ENCODE assay signal across 9 mouse cellular contexts in genomic region chrX:73229288-73229687, GRCm38 (mm10). TPM values are rescaled to one million over a fixed set of nuclear protein-coding genes. Genes with fewer than 3 reads are reported as not detected.
DNase-seq lines count a peak whose midpoint lies in the region; ATAC-seq and TF ChIP-seq lines count a peak whose summit lies in the region.
"Had no signal": no experiment of that assay in that cellular context is flagged by ENCODE, and none has a peak within 500 bp of the region (broad histone marks: within the 10 kb centered on the region; RNA-seq: fewer than 3 reads in every experiment).

No protein-coding gene starts in this region.

- H3K27me3 ChIP-seq in erythroblast, embryonic 14.5 days (ENCODE audit: control insufficient read depth), result peaks cover 14% of the 10 kb centered on the region
- no peaks in the 10 kb centered on the region for H3K27me3 ChIP-seq in testis, adult 2 months (ENCODE audit: control insufficient read depth, insufficient read depth, low read length)
- peaks cover 16% of the 10 kb centered on the region for H3K27me3 ChIP-seq in limb, embryonic 15.5 days
- H3K27me3 ChIP-seq in stomach, embryonic 16.5 days (ENCODE audit: control insufficient read depth, insufficient read depth, low read length), result no peaks in the 10 kb centered on the region

- 37% methylated on average over 3 of the region's 3 CpGs for WGBS in limb, embryonic 15.5 days
- WGBS in stomach, embryonic 16.5 days, result 25% methylated on average over 3 of the region's 3 CpGs

- no peak for DNase-seq in testis, postnatal 14 days (ENCODE audit: low spot score)
- DNase-seq in gastrocnemius, adult 18-20 months (ENCODE audit: low spot score), result no peak

- TF ChIP-seq POLR2A in testis, adult 2 months (IDR thresholded peaks at IDR 0.05; ENCODE audit: control insufficient read depth, low read depth, low read length), result no peak

- TF ChIP-seq CTCF in testis, adult 2 months (IDR thresholded peaks at IDR 0.05; ENCODE audit: control insufficient read depth, insufficient read depth, insufficient replicate concordance, low read depth, low read length), result no peak

- H3K36me3 ChIP-seq in erythroblast, embryonic 14.5 days (ENCODE audit: control insufficient read depth), result no peaks in the 10 kb centered on the region
- no peaks in the 10 kb centered on the region for H3K36me3 ChIP-seq in testis, adult 2 months (ENCODE audit: control insufficient read depth, insufficient read depth, low read length)
- no peaks in the 10 kb centered on the region for H3K36me3 ChIP-seq in limb, embryonic 15.5 days
- no peaks in the 10 kb centered on the region for H3K36me3 ChIP-seq in stomach, embryonic 16.5 days (ENCODE audit: control insufficient read depth, insufficient read depth, low read length)

- peaks cover 12% of the 10 kb centered on the region for H3K4me1 ChIP-seq in erythroblast, embryonic 14.5 days (ENCODE audit: control insufficient read depth)
- no peaks in the 10 kb centered on the region; the same call in 1 of the 2 replicates for H3K4me1 ChIP-seq in testis, adult 2 months (ENCODE audit: control insufficient read depth, insufficient read depth, low read length)
- no peaks in the 10 kb centered on the region; the same call in 1 of the 2 replicates for H3K4me1 ChIP-seq in limb, embryonic 15.5 days
- H3K4me1 ChIP-seq in stomach, embryonic 16.5 days (ENCODE audit: control insufficient read depth, insufficient read depth, low read length), result no peaks in the 10 kb centered on the region

- peak overlapping the region; percentile 71 for H3K4me3 ChIP-seq in erythroblast, embryonic 14.5 days (replicated peaks)
- H3K4me3 ChIP-seq in testis, adult 2 months (ENCODE audit: control insufficient read depth, low read depth, low read length), result peak overlapping the region; percentile 95
- H3K4me3 ChIP-seq in limb, embryonic 15.5 days, result peak overlapping the region; percentile 57
- peak overlapping the region; percentile 63 for H3K4me3 ChIP-seq in stomach, embryonic 16.5 days (replicated peaks; ENCODE audit: low read length)

- no peak for ATAC-seq in erythroblast, adult 5-6 weeks (replicated peaks; ENCODE audit: low FRiP score, poor library complexity, severe bottlenecking)
- no peak for ATAC-seq in limb, embryonic 15.5 days (ENCODE audit: insufficient number of reproducible peaks, low FRiP score, low TSS enrichment, low read depth)
- no peak for ATAC-seq in stomach, embryonic 16.5 days (ENCODE audit: insufficient read depth, low FRiP score)
- no peak for ATAC-seq in activated CD4-positive, CD25-positive, alpha-beta regulatory T cell, adult 4 months

- peaks cover 8% of the 10 kb centered on the region for H3K9me3 ChIP-seq in erythroblast, embryonic 14.5 days (ENCODE audit: control insufficient read depth, low read length)
- H3K9me3 ChIP-seq in limb, embryonic 15.5 days, result no peaks in the 10 kb centered on the region
- no peaks in the 10 kb centered on the region for H3K9me3 ChIP-seq in stomach, embryonic 16.5 days (replicated peaks; ENCODE audit: control insufficient read depth, low read length)

- H3K4me2 ChIP-seq in limb, embryonic 15.5 days, result peak overlapping the region; percentile 77
- peak overlapping the region; percentile 66 for H3K4me2 ChIP-seq in stomach, embryonic 16.5 days (ENCODE audit: low read depth, low read length)

- no peak overlapping the region for H3K9ac ChIP-seq in limb, embryonic 15.5 days
- H3K9ac ChIP-seq in stomach, embryonic 16.5 days (ENCODE audit: low read length), result peak overlapping the region; percentile 77

- no peak overlapping the region for H3K27ac ChIP-seq in testis, adult 2 months (ENCODE audit: control insufficient read depth, insufficient read depth, low read depth, low read length)
- no peak overlapping the region for H3K27ac ChIP-seq in limb, embryonic 15.5 days
- H3K27ac ChIP-seq in stomach, embryonic 16.5 days (ENCODE audit: low read length), result no peak overlapping the region

RNA-seq across cellular contexts. Expression of gene F8a, which starts 1.2 kb away (rescaled TPM):
- polyA plus RNA-seq in erythroblast, embryonic 14.5 days (2012), result 0.45 and 0.53 TPM in 2 replicates
- total RNA-seq in erythroblast, adult 5-6 weeks (2015; ENCODE audit: low replicate concordance), result 2.5 TPM in 1 of 2 replicates, not detected in the other
- total RNA-seq in erythroblast, adult 5-6 weeks (2017; ENCODE audit: low replicate concordance), result 0.42 and 0.51 TPM in 2 replicates
- polyA plus RNA-seq in testis, adult 2 months (2012; rRNA removed), result 3.6 and 3.8 TPM in 2 replicates
- polyA plus RNA-seq in limb, embryonic 15.5 days (2015; fragmentation: Nextera tagmentation; extraction: Ambion mirVana), result 12.9 and 14.0 TPM in 2 replicates
- 12.8 and 14.7 TPM in 2 replicates for polyA plus RNA-seq in stomach, embryonic 16.5 days (2015; fragmentation: Nextera tagmentation; extraction: Ambion mirVana)
- 1 to 10 TPM; 5.5 to 6.0 TPM for total RNA-seq in gastrocnemius, adult 18-20 months (2021)
- 1 to 10 TPM; 1.3 to 1.5 TPM for polyA plus RNA-seq in activated CD4-positive, CD25-positive, alpha-beta regulatory T cell, adult 4 months (2017; shearing (Covaris generic))

RNA-seq across cellular contexts. Expression of gene Xlr4c, which starts 13.6 kb away (rescaled TPM):
- polyA plus RNA-seq in erythroblast, embryonic 14.5 days (2012), result 0.19 TPM in 1 of 2 replicates, not detected in the other
- total RNA-seq in erythroblast, adult 5-6 weeks (2015; ENCODE audit: low replicate concordance), result not detected in 2 replicates
- total RNA-seq in erythroblast, adult 5-6 weeks (2017; ENCODE audit: low replicate concordance), result 0.94 and 2.9 TPM in 2 replicates
- polyA plus RNA-seq in testis, adult 2 months (2012; rRNA removed), result 0.97 and 2.3 TPM in 2 replicates
- 0.14 and 0.22 TPM in 2 replicates for polyA plus RNA-seq in limb, embryonic 15.5 days (2015; fragmentation: Nextera tagmentation; extraction: Ambion mirVana)
- polyA plus RNA-seq in stomach, embryonic 16.5 days (2015; fragmentation: Nextera tagmentation; extraction: Ambion mirVana), result 0.67 and 0.93 TPM in 2 replicates
- total RNA-seq in gastrocnemius, adult 18-20 months (2021), result under 1 TPM in 1 of 2 experiments, not detected in 1; 0.18 TPM
- polyA plus RNA-seq in activated CD4-positive, CD25-positive, alpha-beta regulatory T cell, adult 4 months (2017; shearing (Covaris generic)), result 10 to 100 TPM; 85.6 to 87.3 TPM

RNA-seq across cellular contexts. Expression of gene Xlr4b, which starts 15.2 kb away (rescaled TPM):
- polyA plus RNA-seq in erythroblast, embryonic 14.5 days (2012), result not detected in 2 replicates
- total RNA-seq in erythroblast, adult 5-6 weeks (2015; ENCODE audit: low replicate concordance), result 2.1 and 6.9 TPM in 2 replicates
- 0.77 and 2.2 TPM in 2 replicates for total RNA-seq in erythroblast, adult 5-6 weeks (2017; ENCODE audit: low replicate concordance)
- polyA plus RNA-seq in testis, adult 2 months (2012; rRNA removed), result 0.85 and 1.4 TPM in 2 replicates
- 0.52 and 1.0 TPM in 2 replicates for polyA plus RNA-seq in limb, embryonic 15.5 days (2015; fragmentation: Nextera tagmentation; extraction: Ambion mirVana)
- polyA plus RNA-seq in stomach, embryonic 16.5 days (2015; fragmentation: Nextera tagmentation; extraction: Ambion mirVana), result 0.90 and 1.8 TPM in 2 replicates
- total RNA-seq in gastrocnemius, adult 18-20 months (2021), result not detected
- 100 to 1,000 TPM; 144 to 160 TPM for polyA plus RNA-seq in activated CD4-positive, CD25-positive, alpha-beta regulatory T cell, adult 4 months (2017; shearing (Covaris generic))

RNA-seq across cellular contexts. Expression of gene Xlr3c, which starts 35.9 kb away (rescaled TPM):
- not detected in 2 replicates for polyA plus RNA-seq in erythroblast, embryonic 14.5 days (2012)
- total RNA-seq in erythroblast, adult 5-6 weeks (2015; ENCODE audit: low replicate concordance), result not detected in 2 replicates
- not detected in 2 replicates for total RNA-seq in erythroblast, adult 5-6 weeks (2017; ENCODE audit: low replicate concordance)
- polyA plus RNA-seq in testis, adult 2 months (2012; rRNA removed), result 0.51 and 1.0 TPM in 2 replicates
- 0.37 TPM in 1 of 2 replicates, not detected in the other for polyA plus RNA-seq in limb, embryonic 15.5 days (2015; fragmentation: Nextera tagmentation; extraction: Ambion mirVana)
- not detected in 2 replicates for polyA plus RNA-seq in stomach, embryonic 16.5 days (2015; fragmentation: Nextera tagmentation; extraction: Ambion mirVana)
- under 1 TPM in 1 of 2 experiments, not detected in 1; 0.80 TPM for total RNA-seq in gastrocnemius, adult 18-20 months (2021)
- polyA plus RNA-seq in activated CD4-positive, CD25-positive, alpha-beta regulatory T cell, adult 4 months (2017; shearing (Covaris generic)), result not detected
- total RNA-seq: common myeloid progenitor, adult 5-6 weeks had no signal

RNA-seq across cellular contexts. Expression of gene Xlr3b, which starts 37.3 kb away (rescaled TPM):
- not detected in 2 replicates for polyA plus RNA-seq in erythroblast, embryonic 14.5 days (2012)
- total RNA-seq in erythroblast, adult 5-6 weeks (2015; ENCODE audit: low replicate concordance), result 0.63 TPM in 1 of 2 replicates, not detected in the other
- not detected in 2 replicates for total RNA-seq in erythroblast, adult 5-6 weeks (2017; ENCODE audit: low replicate concordance)
- 0.76 and 0.90 TPM in 2 replicates for polyA plus RNA-seq in testis, adult 2 months (2012; rRNA removed)
- polyA plus RNA-seq in limb, embryonic 15.5 days (2015; fragmentation: Nextera tagmentation; extraction: Ambion mirVana), result 12.6 and 12.9 TPM in 2 replicates
- 9.6 and 12.5 TPM in 2 replicates for polyA plus RNA-seq in stomach, embryonic 16.5 days (2015; fragmentation: Nextera tagmentation; extraction: Ambion mirVana)
- total RNA-seq in gastrocnemius, adult 18-20 months (2021), result 1 to 10 TPM; 1.4 to 2.3 TPM
- polyA plus RNA-seq in activated CD4-positive, CD25-positive, alpha-beta regulatory T cell, adult 4 months (2017; shearing (Covaris generic)), result 10 to 100 TPM; 12.7 to 30.6 TPM

Comparison
In these comparisons a context has a peak if more than half of its experiments do, and no peak if none do; other contexts are left out.
1. RNA of gene Xlr4c, which starts 13.6 kb away (polyA plus RNA-seq): 85.6 to 87.3 TPM in activated CD4-positive, CD25-positive, alpha-beta regulatory T cell, adult 4 months; 0.97 to 2.3 TPM in testis, adult 2 months, 0.67 to 0.93 TPM in stomach, embryonic 16.5 days, 0.14 to 0.22 TPM in limb, embryonic 15.5 days and 0.19 TPM in erythroblast, embryonic 14.5 days; every median in the first group is over 10 times any median in the second.
2. RNA of gene Xlr4b, which starts 15.2 kb away (polyA plus RNA-seq): 144 to 160 TPM in activated CD4-positive, CD25-positive, alpha-beta regulatory T cell, adult 4 months; 0.85 to 1.4 TPM in testis, adult 2 months, 0.52 to 1.0 TPM in limb, embryonic 15.5 days, 0.90 to 1.8 TPM in stomach, embryonic 16.5 days and not detected in erythroblast, embryonic 14.5 days; every median in the first group is over 10 times any median in the second.
3. Peak in every context shown above with its lines, with median percentiles within 50 percentile points of each other: H3K4me3 ChIP-seq.